Mouse (Mus musculus) kidney, postnatal 0 days (tissue): ENCODE data around the gene Tiam1. TPM values are rescaled to one million over a fixed set of nuclear protein-coding genes. Genes with fewer than 3 reads are reported as not detected.

Experiments
- ATAC-seq: fragments of 200-750 bp; cut with Nextera tagmentation; replicated peaks from 2 replicates; pipeline ENCODE4 v1.8.0; 2017; ENCODE audit warnings: low read depth, moderate number of reproducible peaks, moderate TSS enrichment, moderate library complexity; ENCODE audit not compliant: low FRiP score
- DNase-seq: peaks from one replicate; pipeline ENCODE4 v3.0.0-alpha.2; 2016; ENCODE audit warnings: low spot score
- H3K27ac ChIP-seq: fragments of 300-500 bp; sonication (generic); 2 replicates; pipeline ENCODE4 v1.5.1; 2014; ENCODE audit warnings: mild to moderate bottlenecking
- H3K27me3 ChIP-seq: fragments of 300-500 bp; sonication (generic); 2 replicates; pipeline ENCODE4 v1.6.1; 2014; ENCODE audit warnings: low read length, mixed read lengths; ENCODE audit not compliant: insufficient read depth
- H3K36me3 ChIP-seq: fragments of 300-500 bp; sonication (generic); 2 replicates; pipeline ENCODE4 v1.6.1; 2014; ENCODE audit warnings: low read length, mixed read lengths; ENCODE audit not compliant: insufficient read depth
- H3K4me1 ChIP-seq: fragments of 300-500 bp; sonication (generic); replicated peaks from 2 replicates; pipeline ENCODE4 v1.6.1; 2014; ENCODE audit warnings: antibody characterized with exemption, low read length, mixed read lengths; ENCODE audit not compliant: insufficient read depth
- H3K4me2 ChIP-seq: fragments of 300-500 bp; sonication (generic); 2 replicates; pipeline ENCODE4 v1.6.1; 2014; ENCODE audit warnings: mild to moderate bottlenecking, low read length, moderate library complexity, mixed read lengths
- H3K4me3 ChIP-seq: fragments of 300-500 bp; sonication (generic); replicated peaks from 2 replicates; pipeline ENCODE4 v1.5.1; 2014; ENCODE audit warnings: low read depth, low read length
- H3K9ac ChIP-seq: fragments of 300-500 bp; sonication (generic); 2 replicates; pipeline ENCODE4 v1.6.1; 2014; ENCODE audit warnings: low read depth, low read length
- H3K9me3 ChIP-seq: fragments of 300-500 bp; sonication (generic); replicated peaks from 2 replicates; pipeline ENCODE4 v1.6.1; 2016; ENCODE audit warnings: low read length, inconsistent platforms, mixed read lengths
- CTCF ChIP-seq: IDR thresholded peaks from 2 replicates; pipeline ENCODE4 v1.5.1; 2016; ENCODE audit warnings: antibody characterized with exemption, low read depth, mild to moderate bottlenecking, moderate library complexity
- WGBS: fragments of 180-500 bp; shearing (Covaris S2); extraction: QIAGEN DNeasy Blood & Tissue Kit; methylation state at CpG from one replicate; pipeline ENCODE4 v1.1.7; 2014; 5-methylcytosine and 5-hydroxymethylcytosine counted together
- polyA plus RNA-seq: library from polyadenylated mRNA; unstranded; fragments of >200 nt; fragmentation: Nextera tagmentation; extraction: Ambion mirVana; gene quantifications from 2 replicates; pipeline ENCODE4 v1.2.1, GENCODE M21; 2015

Tiam1 gene
- polyA plus RNA-seq, 1 experiment from 2014 or later, result 11.5 TPM

DNA sequence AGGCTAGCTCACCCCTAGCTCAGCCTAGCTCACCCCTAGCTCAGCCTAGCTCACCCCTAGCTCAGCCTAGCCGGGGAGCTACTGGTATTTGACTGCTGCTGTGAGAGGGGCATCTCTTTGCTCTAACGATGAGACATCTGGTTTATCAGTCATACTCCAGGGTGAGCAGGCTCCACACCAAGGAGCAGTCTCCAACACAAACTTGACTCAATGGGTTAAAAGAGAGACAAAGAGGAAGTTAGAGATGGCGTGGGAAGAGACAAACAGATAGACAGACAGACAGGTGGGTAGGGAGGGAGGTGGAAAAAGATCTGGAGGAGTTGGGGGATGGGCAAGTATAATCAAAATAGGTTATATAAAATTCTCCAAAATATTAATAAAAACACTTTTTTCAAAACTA is 275.1 kb downstream of the Tiam1 start:
- H3K27ac ChIP-seq, result no peak overlapping the region
- H3K27me3 ChIP-seq, result no peaks in the 10 kb centered on the region
- DNase-seq (no peak), ATAC-seq (no peak)
- no peak overlapping the region for H3K4me3 ChIP-seq
- H3K36me3 ChIP-seq, result no peaks in the 10 kb centered on the region
- no peak overlapping the region for H3K4me2 ChIP-seq
- no peak for TF ChIP-seq CTCF
- no peaks in the 10 kb centered on the region for H3K4me1 ChIP-seq
- no peaks in the 10 kb centered on the region for H3K9me3 ChIP-seq
- no peak overlapping the region for H3K9ac ChIP-seq
- 91% methylated on average over 3 of the region's 3 CpGs for WGBS

DNA sequence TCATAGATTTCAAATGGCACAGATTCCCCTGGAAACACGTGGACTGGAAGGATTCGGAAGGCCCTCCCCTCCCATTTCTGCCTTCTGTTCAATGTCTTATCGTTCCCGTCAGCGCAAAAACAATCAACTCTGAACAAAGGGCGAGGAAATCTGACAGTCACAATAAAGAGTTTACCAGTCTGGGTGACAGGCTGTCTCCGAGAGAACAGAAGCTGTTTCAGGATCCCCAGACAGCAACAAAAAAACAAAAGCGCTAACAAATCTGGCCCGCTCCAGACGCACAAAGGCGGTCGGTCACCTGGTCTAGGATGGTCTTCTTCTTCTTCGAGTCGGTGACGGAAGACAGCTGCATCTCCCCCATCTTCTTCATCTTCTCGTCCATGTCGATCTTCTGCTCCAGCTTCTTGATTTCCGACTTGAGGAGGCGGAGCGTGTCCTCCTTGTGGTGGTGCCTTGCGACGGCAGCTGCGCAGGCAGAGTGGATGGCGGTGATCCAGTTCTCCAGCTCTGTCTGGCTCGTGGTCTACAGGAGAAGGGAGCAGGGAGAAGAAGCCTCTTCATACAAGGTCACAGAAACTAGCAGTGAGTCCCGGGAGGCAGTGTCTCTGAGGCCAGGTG is 276.2 kb downstream of the Tiam1 start:
- H3K4me3 ChIP-seq, result no peak overlapping the region
- WGBS, result 94% methylated on average over 26 of the region's 26 CpGs
- DNase-seq (no peak), ATAC-seq (no peak)
- H3K4me1 ChIP-seq, result no peaks in the 10 kb centered on the region
- H3K4me2 ChIP-seq, result no peak overlapping the region
- no peak overlapping the region for H3K27ac ChIP-seq
- H3K9ac ChIP-seq, result no peak overlapping the region
- no peaks in the 10 kb centered on the region for H3K36me3 ChIP-seq
- TF ChIP-seq CTCF, result no peak
- H3K9me3 ChIP-seq, result no peaks in the 10 kb centered on the region
- no peaks in the 10 kb centered on the region for H3K27me3 ChIP-seq

DNA sequence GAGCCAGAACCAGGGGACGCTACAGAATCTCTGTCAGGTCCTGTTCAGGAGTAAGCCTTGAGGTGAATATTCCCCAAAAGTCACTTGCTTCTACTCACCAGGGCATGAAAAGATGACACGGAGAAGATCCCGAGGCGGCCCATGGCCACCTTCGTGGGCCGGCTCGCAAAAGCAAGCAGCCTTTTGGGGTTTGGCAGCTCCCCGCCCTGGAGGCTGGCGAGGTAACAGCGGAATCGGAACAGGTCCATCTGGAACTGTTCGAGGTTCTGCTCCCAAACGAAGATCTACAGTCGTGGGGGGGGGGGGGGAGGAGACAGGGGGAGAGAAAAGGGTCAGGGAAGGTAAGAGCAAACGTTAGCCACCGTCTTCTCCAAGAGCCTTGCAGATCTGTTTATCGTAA is 278.4 kb downstream of the Tiam1 start:
- DNase-seq, result no peak

DNA sequence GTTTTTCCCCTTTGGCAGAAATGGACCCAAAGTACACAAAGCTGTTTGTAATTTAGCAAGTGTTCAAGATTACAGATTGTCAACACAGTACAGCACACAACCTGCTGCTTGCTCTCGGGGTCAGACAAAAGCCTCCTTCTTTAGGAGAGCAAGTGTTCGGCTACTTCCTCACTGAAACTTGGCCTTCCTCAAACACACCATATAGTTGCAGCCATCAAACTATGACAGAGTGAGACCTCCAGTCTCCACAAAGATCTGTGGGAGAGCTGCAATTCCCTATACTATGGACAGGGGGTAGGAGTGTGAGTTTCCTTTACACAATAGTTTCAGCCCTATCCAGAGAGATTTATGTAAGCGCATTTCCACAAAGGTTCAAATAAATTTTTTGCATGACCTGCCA is 278.9 kb downstream of the Tiam1 start:
- ATAC-seq (no peak), DNase-seq (no peak)
- Histone ChIP-seq H3K9ac (no peak overlapping the region), H3K4me2 (no peak overlapping the region), H3K27me3 (no peaks in the 10 kb centered on the region), H3K36me3 (no peaks in the 10 kb centered on the region), H3K4me3 (no peak overlapping the region), H3K9me3 (no peaks in the 10 kb centered on the region), H3K4me1 (0 out of 2 replicates have a peak, but pooled peaks cover 6% of the 10 kb centered on the region), H3K27ac (no peak overlapping the region)
- TF ChIP-seq CTCF, result no peak
- WGBS, result 82% methylated on average over 3 of the region's 3 CpGs

More for the DNA sequence above, 278.4 kb downstream of the Tiam1 start:
- ATAC-seq, result no peak
- Histone ChIP-seq H3K9me3 (no peaks in the 10 kb centered on the region), H3K4me3 (no peak overlapping the region), H3K4me2 (no peak overlapping the region), H3K27ac (no peak overlapping the region), H3K36me3 (no peaks in the 10 kb centered on the region), H3K4me1 (0 out of 2 replicates have a peak, but pooled peaks cover 6% of the 10 kb centered on the region), H3K27me3 (no peaks in the 10 kb centered on the region), H3K9ac (no peak overlapping the region)
- TF ChIP-seq CTCF, result no peak
- 84% methylated on average over 17 of the region's 17 CpGs for WGBS

DNA sequence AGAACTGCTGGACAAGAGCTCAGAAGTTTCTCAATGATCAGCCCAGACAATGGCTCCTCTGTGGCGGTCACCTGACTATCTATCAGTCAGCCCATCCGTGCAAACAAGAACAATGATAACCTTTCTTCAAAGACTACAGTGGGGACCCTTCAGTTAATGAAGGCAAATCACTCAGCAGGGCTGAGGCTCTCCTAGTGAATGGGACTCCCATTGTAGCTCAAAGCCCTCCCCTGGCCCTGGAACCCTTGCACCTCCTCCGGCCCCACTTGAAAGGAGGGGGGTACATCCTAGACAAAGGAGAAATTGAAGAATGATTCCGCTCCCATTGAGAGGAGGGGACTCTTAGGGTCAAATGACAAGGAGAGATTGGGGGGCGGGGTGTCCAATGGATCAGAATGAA is 280.3 kb downstream of the Tiam1 start:
- no peak for ATAC-seq
- Histone ChIP-seq H3K9me3 (no peaks in the 10 kb centered on the region), H3K4me2 (no peak overlapping the region), H3K27ac (no peak overlapping the region), H3K4me3 (no peak overlapping the region), H3K27me3 (no peaks in the 10 kb centered on the region), H3K36me3 (no peaks in the 10 kb centered on the region), H3K4me1 (0 out of 2 replicates have a peak, but pooled peaks cover 6% of the 10 kb centered on the region), H3K9ac (no peak overlapping the region)
- DNase-seq, result no peak
- TF ChIP-seq CTCF, result no peak
- WGBS, result 69% methylated on average over 5 of the region's 5 CpGs

DNA sequence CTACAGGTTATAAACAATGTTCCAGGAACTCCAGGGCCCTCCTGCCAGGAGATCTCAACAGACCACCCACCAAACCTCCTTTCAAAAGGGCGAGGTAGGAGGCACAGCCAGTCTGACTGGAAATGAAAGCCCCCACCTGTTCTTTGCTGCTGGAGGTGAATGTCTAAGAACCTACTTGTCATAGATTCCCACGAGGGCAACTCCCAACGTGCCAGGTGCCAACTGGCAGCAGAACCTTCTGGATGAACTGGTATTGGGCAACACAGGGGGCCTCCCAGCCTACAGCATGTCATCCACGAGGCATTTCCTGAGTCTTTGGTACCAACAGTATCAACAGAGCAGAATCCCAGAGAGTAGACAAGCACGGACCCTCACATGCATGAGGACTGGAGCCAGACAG is 282.0 kb downstream of the Tiam1 start:
- H3K4me2 ChIP-seq, result no peak overlapping the region
- no peaks in the 10 kb centered on the region for H3K36me3 ChIP-seq
- no peak for ATAC-seq
- H3K27ac ChIP-seq, result no peak overlapping the region
- no peak for TF ChIP-seq CTCF
- no peak overlapping the region for H3K9ac ChIP-seq
- H3K27me3 ChIP-seq, result no peaks in the 10 kb centered on the region
- no peak overlapping the region for H3K4me3 ChIP-seq
- H3K4me1 ChIP-seq, result 0 out of 2 replicates have a peak, but pooled peaks cover 6% of the 10 kb centered on the region
- no peak for DNase-seq
- 35% methylated on average over 5 of the region's 5 CpGs for WGBS
- H3K9me3 ChIP-seq, result no peaks in the 10 kb centered on the region

DNA sequence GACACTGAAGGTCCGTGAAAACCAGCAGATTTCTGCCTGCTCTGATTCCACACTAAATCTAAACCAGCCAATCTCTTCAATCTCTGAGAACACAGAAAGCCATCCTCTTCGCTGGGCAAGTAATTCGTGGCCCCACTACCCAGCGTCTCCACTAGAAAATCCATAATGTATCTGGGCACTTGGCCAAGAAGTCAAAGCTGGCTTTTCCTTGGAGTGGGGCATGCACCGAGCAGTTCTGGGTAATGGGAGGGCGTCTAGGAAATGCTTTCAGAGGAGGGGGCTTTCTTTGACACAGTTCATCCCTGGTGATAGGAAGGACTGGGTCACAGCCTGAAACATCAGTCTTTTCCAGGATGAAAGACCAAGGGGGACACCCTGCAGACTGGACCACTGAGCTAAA is 282.9 kb downstream of the Tiam1 start:
- H3K36me3 ChIP-seq, result no peaks in the 10 kb centered on the region
- DNase-seq, result no peak
- H3K9me3 ChIP-seq, result no peaks in the 10 kb centered on the region
- H3K4me1 ChIP-seq, result 0 out of 2 replicates have a peak, but pooled peaks cover 6% of the 10 kb centered on the region
- no peaks in the 10 kb centered on the region for H3K27me3 ChIP-seq
- no peak overlapping the region for H3K9ac ChIP-seq
- no peak overlapping the region for H3K27ac ChIP-seq
- no peak overlapping the region for H3K4me3 ChIP-seq
- no peak for TF ChIP-seq CTCF
- WGBS, result 65% methylated on average over 6 of the region's 6 CpGs
- ATAC-seq, result no peak
- H3K4me2 ChIP-seq, result no peak overlapping the region
